Mouse (Mus musculus): ENCODE measurements around the gene Pfdn2. TPM values are rescaled to one million over a fixed set of nuclear protein-coding genes. Genes with fewer than 3 reads are reported as not detected.
"Not testable (repeated sequence)": the region's sequence is repeated elsewhere in the genome, so short reads cannot be mapped to it uniquely, and the experiment has no call there.

Gene Pfdn2
- polyA plus RNA-seq, 1 experiment from 2014 or later, result 46.2 TPM

- H3K4me2 ChIP-seq (ENCODE audit: low read depth, low read length), result no peak overlapping the region
- TF ChIP-seq CTCF (IDR thresholded peaks at IDR 0.05; ENCODE audit: low read depth) (peak; percentile 80), EP300 (IDR thresholded peaks at IDR 0.05; ENCODE audit: low read depth) (no peak)
- no peak overlapping the region for H3K4me3 ChIP-seq (ENCODE audit: low read depth, low read length)
- no peaks in the 10 kb centered on the region for H3K9me3 ChIP-seq (ENCODE audit: low read length)
- 0 out of 2 replicates have a peak, but pooled peaks cover 4% of the 10 kb centered on the region for H3K4me1 ChIP-seq (ENCODE audit: insufficient read depth)
- DNase-seq, result no peak
- H3K27me3 ChIP-seq (ENCODE audit: insufficient read depth, low read length), result no peaks in the 10 kb centered on the region
- no peak overlapping the region for H3K9ac ChIP-seq (replicated peaks)
- H3K27ac ChIP-seq (ENCODE audit: low read depth), result no peak overlapping the region
- ATAC-seq, result no peak
- H3K36me3 ChIP-seq (replicated peaks; ENCODE audit: insufficient read depth, low read length), result no peaks in the 10 kb centered on the region
Observed at GRCm38 (mm10) chr1:171321415-171321814, 24.1 kb upstream of the Pfdn2 start.

GRCm38 (mm10) chr1:171322012-171322411 lies 23.5 kb upstream of the Pfdn2 start:
- ATAC-seq (peak; percentile 13; the same call in 1 of the 2 replicates), DNase-seq (no peak)
- Histone ChIP-seq H3K9ac (replicated peaks) (no peak overlapping the region; the same call in 1 of the 2 replicates), H3K9me3 (ENCODE audit: low read length) (no peaks in the 10 kb centered on the region), H3K36me3 (replicated peaks; ENCODE audit: insufficient read depth, low read length) (no peaks in the 10 kb centered on the region), H3K4me3 (ENCODE audit: low read depth, low read length) (no peak overlapping the region), H3K4me2 (ENCODE audit: low read depth, low read length) (no peak overlapping the region), H3K4me1 (ENCODE audit: insufficient read depth) (peaks cover 4% of the 10 kb centered on the region), H3K27ac (ENCODE audit: low read depth) (no peak overlapping the region), H3K27me3 (ENCODE audit: insufficient read depth, low read length) (no peaks in the 10 kb centered on the region)
- WGBS (ENCODE audit: insufficient replicate concordance), result 47% methylated on average over 1 of the region's 1 CpGs
- TF ChIP-seq EP300 (IDR thresholded peaks at IDR 0.05; ENCODE audit: low read depth) (no peak), CTCF (IDR thresholded peaks at IDR 0.05; ENCODE audit: low read depth) (0 out of 2 replicates have a peak, but pooled peaks have one; percentile 3)

GRCm38 (mm10) chr1:171325571-171325970 lies 19.9 kb upstream of the Pfdn2 start:
- H3K4me2 ChIP-seq (ENCODE audit: low read depth, low read length), result no peak overlapping the region
- no peak overlapping the region for H3K4me3 ChIP-seq (ENCODE audit: low read depth, low read length)
- H3K27ac ChIP-seq (ENCODE audit: low read depth), result no peak overlapping the region
- peaks cover 20% of the 10 kb centered on the region for H3K4me1 ChIP-seq (ENCODE audit: insufficient read depth)
- H3K36me3 ChIP-seq (replicated peaks; ENCODE audit: insufficient read depth, low read length), result no peaks in the 10 kb centered on the region
- DNase-seq, result no peak
- no peak for ATAC-seq
- H3K9me3 ChIP-seq (ENCODE audit: low read length), result no peaks in the 10 kb centered on the region
- TF ChIP-seq EP300 (IDR thresholded peaks at IDR 0.05; ENCODE audit: low read depth) (no peak), CTCF (IDR thresholded peaks at IDR 0.05; ENCODE audit: low read depth) (no peak)
- H3K9ac ChIP-seq (replicated peaks), result no peak overlapping the region
- no peaks in the 10 kb centered on the region for H3K27me3 ChIP-seq (ENCODE audit: insufficient read depth, low read length)
- 79% methylated on average over 2 of the region's 2 CpGs for WGBS (ENCODE audit: insufficient replicate concordance)

- H3K4me1 ChIP-seq (ENCODE audit: insufficient read depth), result peaks cover 24% of the 10 kb centered on the region
- not testable (repeated sequence) for H3K27me3 ChIP-seq (ENCODE audit: insufficient read depth, low read length); DNase-seq; H3K27ac ChIP-seq (ENCODE audit: low read depth); H3K36me3 ChIP-seq (replicated peaks; ENCODE audit: insufficient read depth, low read length); H3K9ac ChIP-seq (replicated peaks); H3K9me3 ChIP-seq (ENCODE audit: low read length); H3K4me2 ChIP-seq (ENCODE audit: low read depth, low read length); H3K4me3 ChIP-seq (ENCODE audit: low read depth, low read length); ATAC-seq
- 57% methylated on average over 4 of the region's 4 CpGs for WGBS (ENCODE audit: insufficient replicate concordance)
Observed at GRCm38 (mm10) chr1:171326588-171326987, 18.9 kb upstream of the Pfdn2 start.

GRCm38 (mm10) chr1:171328244-171328643 lies 17.2 kb upstream of the Pfdn2 start:
- 0 out of 2 replicates have a peak, but pooled peaks cover 1% of the 10 kb centered on the region for H3K36me3 ChIP-seq (replicated peaks; ENCODE audit: insufficient read depth, low read length)
- TF ChIP-seq EP300 (IDR thresholded peaks at IDR 0.05; ENCODE audit: low read depth) (no peak), CTCF (IDR thresholded peaks at IDR 0.05; ENCODE audit: low read depth) (no peak)
- no peaks in the 10 kb centered on the region for H3K27me3 ChIP-seq (ENCODE audit: insufficient read depth, low read length)
- H3K27ac ChIP-seq (ENCODE audit: low read depth), result peak overlapping the region; percentile 99
- ATAC-seq, result no peak
- DNase-seq, result peak; percentile 21
- H3K4me3 ChIP-seq (ENCODE audit: low read depth, low read length), result peak overlapping the region; percentile 91
- no peaks in the 10 kb centered on the region for H3K9me3 ChIP-seq (ENCODE audit: low read length)
- peak overlapping the region; percentile 93 for H3K4me2 ChIP-seq (ENCODE audit: low read depth, low read length)
- 24% methylated on average over 9 of the region's 9 CpGs for WGBS (ENCODE audit: insufficient replicate concordance)
- H3K9ac ChIP-seq (replicated peaks), result peak overlapping the region; percentile 93
- H3K4me1 ChIP-seq (ENCODE audit: insufficient read depth), result peaks cover 24% of the 10 kb centered on the region

GRCm38 (mm10) chr1:171328839-171329432 lies 16.5 kb upstream of the Pfdn2 start, which contains the start of gene Dedd:
Gene Dedd (plus strand): TSS chr1:171329145.
- Histone ChIP-seq H3K27me3 (ENCODE audit: insufficient read depth, low read length) (no peaks in the 10 kb centered on the region), H3K9ac (replicated peaks) (peak within 1 kb of the TSS; percentile 93), H3K4me2 (ENCODE audit: low read depth, low read length) (peak within 1 kb of the TSS; percentile 93), H3K27ac (ENCODE audit: low read depth) (peak within 1 kb of the TSS; percentile 99), H3K4me3 (ENCODE audit: low read depth, low read length) (peak within 1 kb of the TSS; percentile 91), H3K36me3 (replicated peaks; ENCODE audit: insufficient read depth, low read length) (0 out of 2 replicates have a peak, but pooled peaks cover 2% of the 10 kb centered on the region), H3K4me1 (ENCODE audit: insufficient read depth) (peaks cover 24% of the 10 kb centered on the region), H3K9me3 (ENCODE audit: low read length) (no peaks in the 10 kb centered on the region)
- DNase-seq, result peak; percentile 91
- ATAC-seq, result peak; percentile 92
- WGBS (ENCODE audit: insufficient replicate concordance), result under 1% methylated on average over 41 of the region's 48 CpGs
- TF ChIP-seq EP300 (IDR thresholded peaks at IDR 0.05; ENCODE audit: low read depth), result no peak
- peak; percentile 13; the same call in 1 of the 2 replicates for TF ChIP-seq CTCF (IDR thresholded peaks at IDR 0.05; ENCODE audit: low read depth)
